Mouse (Mus musculus) stomach, postnatal 0 days (tissue): ENCODE results near the gene Rps6ka5.

Experiments
- CTCF ChIP-seq: IDR thresholded peaks from 2 replicates; pipeline ENCODE4 v1.5.1; 2016; ENCODE audit warnings: antibody characterized with exemption, low read depth, mild to moderate bottlenecking, moderate library complexity
- EP300 ChIP-seq: optimal IDR thresholded peaks from 2 replicates; pipeline ENCODE3; 2016; ENCODE audit warnings: antibody characterized with exemption

GRCm38 (mm10) chr12:100516161-100516838 is 210.5 kb downstream of the Rps6ka5 start:
- TF ChIP-seq CTCF, result no peak
- no peak for TF ChIP-seq EP300
